Mouse (Mus musculus): ENCODE data around the gene Olfr603.
"Not testable (repeated sequence)": the region's sequence is repeated elsewhere in the genome, so short reads cannot be mapped to it uniquely, and the experiment has no call there.

Gene Olfr603

GRCm38 (mm10) chr7:103386077-103386476 is at the start of gene Olfr603:
Olfr603 (minus strand) TSS chr7:103386177.
- DNase-seq, result no peak

- DNase-seq, result not testable (repeated sequence)
Measured at GRCm38 (mm10) chr7:103414772-103415171, 28.8 kb upstream of the Olfr603 start, which contains the start of gene Usp17lc. Usp17lc (plus strand) TSS chr7:103415072.

GRCm38 (mm10) chr7:103406521-103407055 is 20.6 kb upstream of the Olfr603 start:
- not testable (repeated sequence) for DNase-seq

- no peak for DNase-seq
Measured at GRCm38 (mm10) chr7:103398981-103399380, 13.0 kb upstream of the Olfr603 start.

- DNase-seq, result no peak
Measured at GRCm38 (mm10) chr7:103397758-103398157, 11.8 kb upstream of the Olfr603 start.

- no peak for DNase-seq
Measured at GRCm38 (mm10) chr7:103362555-103362954, 23.4 kb downstream of the Olfr603 start, which contains the start of gene Olfr601. Olfr601 (minus strand) TSS chr7:103362655.

- no peak for DNase-seq
Measured at GRCm38 (mm10) chr7:103349569-103349968, 36.4 kb downstream of the Olfr603 start, which contains the start of gene Olfr600. Olfr600 (minus strand) TSS chr7:103349669.

GRCm38 (mm10) chr7:103335617-103336016 is 50.4 kb downstream of the Olfr603 start, which contains the start of gene Olfr599:
Olfr599 (plus strand) TSS chr7:103335917.
- DNase-seq, result no peak
